In genomic region chr19:40554343-40554742, GRCm38 (mm10) we compare ENCODE assay signal across 24 mouse cellular contexts. TPM values are rescaled to one million over a fixed set of nuclear protein-coding genes. Genes with fewer than 3 reads are reported as not detected.
A peak's percentile ranks its signal among the peaks of the same experiment; 100 is the strongest.
DNase-seq lines count a peak whose midpoint lies in the region; ATAC-seq lines count a peak whose summit lies in the region.
"Had no signal": no experiment of that assay in that cellular context is flagged by ENCODE, and none has a peak within 500 bp of the region (broad histone marks: within the 10 kb centered on the region; RNA-seq: fewer than 3 reads in every experiment).

No protein-coding gene starts in this region.

- intact Hi-C loops in left cerebral cortex, postnatal 25 days (cut with DNase I), result no loop called here

- ATAC-seq in kidney, embryonic 14.5 days (ENCODE audit: low FRiP score, low TSS enrichment), result 0 out of 2 replicates have a peak, but pooled peaks have one; percentile 17
- no peak for ATAC-seq in kidney, embryonic 15.5 days (replicated peaks; ENCODE audit: low FRiP score)
- ATAC-seq in lung, embryonic 16.5 days (ENCODE audit: low read depth), result peak; percentile 60
- no peak for ATAC-seq in liver, embryonic 16.5 days (ENCODE audit: low read depth)
- ATAC-seq: forebrain, embryonic 14.5 days; midbrain, embryonic 13.5 days; Patski had no signal

- no peak overlapping the region for H3K4me2 ChIP-seq in kidney, embryonic 14.5 days (replicated peaks; ENCODE audit: low read depth, low read length)
- H3K4me2 ChIP-seq in kidney, embryonic 15.5 days, result no peak overlapping the region
- no peak overlapping the region for H3K4me2 ChIP-seq in lung, embryonic 16.5 days (ENCODE audit: low read depth, low read length)
- H3K4me2 ChIP-seq in liver, embryonic 16.5 days (ENCODE audit: low read depth, low read length), result no peak overlapping the region
- H3K4me2 ChIP-seq: embryonic facial prominence, embryonic 15.5 days; heart, embryonic 13.5 days; hindbrain, embryonic 14.5 days; midbrain, embryonic 13.5 days had no signal

- H3K9ac ChIP-seq in kidney, embryonic 14.5 days (ENCODE audit: low read depth, low read length), result no peak overlapping the region
- no peak overlapping the region for H3K9ac ChIP-seq in kidney, embryonic 15.5 days
- no peak overlapping the region for H3K9ac ChIP-seq in lung, embryonic 16.5 days (ENCODE audit: low read length)
- H3K9ac ChIP-seq in liver, embryonic 16.5 days (ENCODE audit: low read depth, low read length), result no peak overlapping the region
- H3K9ac ChIP-seq: embryonic facial prominence, embryonic 15.5 days; heart, embryonic 13.5 days; hindbrain, embryonic 14.5 days; midbrain, embryonic 13.5 days had no signal

- H3K27ac ChIP-seq in kidney, embryonic 14.5 days (ENCODE audit: low read depth, low read length), result no peak overlapping the region
- no peak overlapping the region for H3K27ac ChIP-seq in kidney, embryonic 15.5 days
- H3K27ac ChIP-seq in lung, embryonic 16.5 days (ENCODE audit: low read length), result peak overlapping the region; percentile 75
- H3K27ac ChIP-seq in liver, embryonic 16.5 days (ENCODE audit: low read length), result peak overlapping the region; percentile 38
- H3K27ac ChIP-seq: embryonic facial prominence, embryonic 10.5 days; embryonic facial prominence, embryonic 15.5 days; heart, embryonic 13.5 days; hindbrain, embryonic 14.5 days; macrophage; midbrain, embryonic 13.5 days had no signal

- DNase-seq in lung, postnatal 10 days, result no peak
- no peak for DNase-seq in left cerebral cortex, postnatal 25 days (ENCODE audit: low spot score in 2 of 2)
- no peak for DNase-seq in frontal cortex, postnatal 14 days (ENCODE audit: low spot score in 2 of 2)
- DNase-seq: adrenal gland, postnatal 10 days; cerebellum, adult 8-10 months; heart, postnatal 10 days; kidney, adult 8-10 months; kidney, postnatal 14 days; layer of hippocampus, adult 9-11 months; thymus, adult 2 months; thymus, postnatal 36 days had no signal

- no peak overlapping the region for H3K4me3 ChIP-seq in kidney, embryonic 14.5 days (ENCODE audit: low read length)
- no peak overlapping the region for H3K4me3 ChIP-seq in kidney, embryonic 15.5 days (replicated peaks)
- H3K4me3 ChIP-seq in lung, embryonic 16.5 days (ENCODE audit: low read length), result no peak overlapping the region
- H3K4me3 ChIP-seq in liver, embryonic 16.5 days (ENCODE audit: low read depth, low read length), result no peak overlapping the region
- H3K4me3 ChIP-seq: embryonic facial prominence, embryonic 10.5 days; embryonic facial prominence, embryonic 15.5 days; heart, embryonic 13.5 days; midbrain, embryonic 13.5 days had no signal

- no peaks in the 10 kb centered on the region for H3K27me3 ChIP-seq in kidney, embryonic 14.5 days (ENCODE audit: control insufficient read depth, insufficient read depth, low read length)
- H3K27me3 ChIP-seq in kidney, embryonic 15.5 days, result no peaks in the 10 kb centered on the region
- no peaks in the 10 kb centered on the region for H3K27me3 ChIP-seq in lung, embryonic 16.5 days (ENCODE audit: control insufficient read depth, insufficient read depth, low read depth, low read length)
- H3K27me3 ChIP-seq in liver, embryonic 16.5 days (ENCODE audit: control insufficient read depth, insufficient read depth, low read depth, low read length), result no peaks in the 10 kb centered on the region
- H3K27me3 ChIP-seq: embryonic facial prominence, embryonic 15.5 days; heart, embryonic 13.5 days; midbrain, embryonic 13.5 days; Patski had no signal

- 0 out of 2 replicates have a peak, but pooled peaks cover 1% of the 10 kb centered on the region for H3K4me1 ChIP-seq in kidney, embryonic 14.5 days (ENCODE audit: control insufficient read depth, insufficient read depth, low read length)
- H3K4me1 ChIP-seq in kidney, embryonic 15.5 days, result peaks cover 20% of the 10 kb centered on the region
- H3K4me1 ChIP-seq in lung, embryonic 16.5 days (replicated peaks; ENCODE audit: control insufficient read depth, insufficient read depth, low read length), result peaks cover 9% of the 10 kb centered on the region; the same call in 1 of the 2 replicates
- H3K4me1 ChIP-seq in liver, embryonic 16.5 days (ENCODE audit: control insufficient read depth, low read depth, low read length), result peaks cover 24% of the 10 kb centered on the region

- peaks cover 53% of the 10 kb centered on the region for H3K36me3 ChIP-seq in kidney, embryonic 14.5 days (ENCODE audit: control insufficient read depth, insufficient read depth, low read length)
- H3K36me3 ChIP-seq in kidney, embryonic 15.5 days, result peaks cover 71% of the 10 kb centered on the region
- H3K36me3 ChIP-seq in lung, embryonic 16.5 days (ENCODE audit: control insufficient read depth, insufficient read depth, low read length), result peaks cover 16% of the 10 kb centered on the region
- peaks cover 39% of the 10 kb centered on the region for H3K36me3 ChIP-seq in liver, embryonic 16.5 days (ENCODE audit: control insufficient read depth, insufficient read depth)

- 0 out of 2 replicates have a peak, but pooled peaks cover 3% of the 10 kb centered on the region for H3K9me3 ChIP-seq in kidney, embryonic 14.5 days (ENCODE audit: control insufficient read depth, low read length)
- no peaks in the 10 kb centered on the region for H3K9me3 ChIP-seq in kidney, embryonic 15.5 days (replicated peaks)
- no peaks in the 10 kb centered on the region for H3K9me3 ChIP-seq in lung, embryonic 16.5 days (ENCODE audit: control insufficient read depth, low read length)
- no peaks in the 10 kb centered on the region; the same call in 1 of the 2 replicates for H3K9me3 ChIP-seq in liver, embryonic 16.5 days (replicated peaks; ENCODE audit: control insufficient read depth, low read length)
- H3K9me3 ChIP-seq: embryonic facial prominence, embryonic 10.5 days; embryonic facial prominence, embryonic 15.5 days; midbrain, embryonic 13.5 days had no signal

- WGBS in kidney, embryonic 14.5 days, result 67% methylated on average over 11 of the region's 11 CpGs
- 66% methylated on average over 11 of the region's 11 CpGs for WGBS in kidney, embryonic 15.5 days
- 49% methylated on average over 11 of the region's 11 CpGs for WGBS in lung, embryonic 16.5 days
- WGBS in liver, embryonic 16.5 days (ENCODE audit: insufficient replicate concordance), result 85% methylated on average over 11 of the region's 11 CpGs

RNA-seq across cellular contexts. Expression of gene Aldh18a1, which starts 33.9 kb away (rescaled TPM):
- polyA plus RNA-seq in kidney, embryonic 14.5 days (2014; fragmentation: Nextera tagmentation; extraction: Ambion mirVana), result 29.3 and 51.6 TPM in 2 replicates
- polyA plus RNA-seq in kidney, embryonic 15.5 days (2015; fragmentation: Nextera tagmentation; extraction: Ambion mirVana), result 53.0 and 58.3 TPM in 2 replicates
- 40.7 and 50.6 TPM in 2 replicates for polyA plus RNA-seq in lung, embryonic 16.5 days (2015; fragmentation: Nextera tagmentation; extraction: Ambion mirVana)
- 28.6 and 28.8 TPM in 2 replicates for polyA plus RNA-seq in liver, embryonic 16.5 days (2015; fragmentation: Nextera tagmentation; extraction: Ambion mirVana)
- 10 to 100 TPM; 23.1 to 30.4 TPM for total RNA-seq in left cerebral cortex, postnatal 25 days (2021)

RNA-seq across cellular contexts. Expression of gene Sorbs1, which starts 40.8 kb away (rescaled TPM):
- polyA plus RNA-seq in kidney, embryonic 14.5 days (2014; fragmentation: Nextera tagmentation; extraction: Ambion mirVana), result 39.3 and 49.5 TPM in 2 replicates
- polyA plus RNA-seq in kidney, embryonic 15.5 days (2015; fragmentation: Nextera tagmentation; extraction: Ambion mirVana), result 53.4 and 59.2 TPM in 2 replicates
- polyA plus RNA-seq in lung, embryonic 16.5 days (2015; fragmentation: Nextera tagmentation; extraction: Ambion mirVana), result 45.9 and 51.5 TPM in 2 replicates
- 37.7 and 39.6 TPM in 2 replicates for polyA plus RNA-seq in liver, embryonic 16.5 days (2015; fragmentation: Nextera tagmentation; extraction: Ambion mirVana)
- total RNA-seq in left cerebral cortex, postnatal 25 days (2021), result 100 to 1,000 TPM; 124 to 140 TPM

RNA-seq across cellular contexts. Expression of gene Tctn3, which starts 57.7 kb away (rescaled TPM):
- 6.9 and 10.0 TPM in 2 replicates for polyA plus RNA-seq in kidney, embryonic 14.5 days (2014; fragmentation: Nextera tagmentation; extraction: Ambion mirVana)
- polyA plus RNA-seq in kidney, embryonic 15.5 days (2015; fragmentation: Nextera tagmentation; extraction: Ambion mirVana), result 11.4 and 12.3 TPM in 2 replicates
- polyA plus RNA-seq in lung, embryonic 16.5 days (2015; fragmentation: Nextera tagmentation; extraction: Ambion mirVana), result 11.8 and 12.7 TPM in 2 replicates
- 1.3 and 1.6 TPM in 2 replicates for polyA plus RNA-seq in liver, embryonic 16.5 days (2015; fragmentation: Nextera tagmentation; extraction: Ambion mirVana)
- 10 to 100 TPM; 22.4 to 24.5 TPM for total RNA-seq in left cerebral cortex, postnatal 25 days (2021)

RNA-seq across cellular contexts. Expression of gene Entpd1, which starts 57.8 kb away (rescaled TPM):
- polyA plus RNA-seq in kidney, embryonic 14.5 days (2014; fragmentation: Nextera tagmentation; extraction: Ambion mirVana), result 3.0 and 5.4 TPM in 2 replicates
- polyA plus RNA-seq in kidney, embryonic 15.5 days (2015; fragmentation: Nextera tagmentation; extraction: Ambion mirVana), result 5.3 and 6.5 TPM in 2 replicates
- polyA plus RNA-seq in lung, embryonic 16.5 days (2015; fragmentation: Nextera tagmentation; extraction: Ambion mirVana), result 16.8 and 18.6 TPM in 2 replicates
- polyA plus RNA-seq in liver, embryonic 16.5 days (2015; fragmentation: Nextera tagmentation; extraction: Ambion mirVana), result 4.7 and 5.9 TPM in 2 replicates
- total RNA-seq in left cerebral cortex, postnatal 25 days (2021), result 10 to 100 TPM; 18.9 to 22.6 TPM
- total RNA-seq: MEL had no signal

Comparison
In these comparisons a context has a peak if more than half of its experiments do, and no peak if none do; other contexts are left out.
1. ATAC-seq: peak in kidney, embryonic 14.5 days (single experiment) and lung, embryonic 16.5 days (single experiment); none in kidney, embryonic 15.5 days (single experiment) and liver, embryonic 16.5 days (single experiment).
2. H3K27ac ChIP-seq: peak in lung, embryonic 16.5 days (single experiment) and liver, embryonic 16.5 days (single experiment); none in kidney, embryonic 14.5 days (single experiment) and kidney, embryonic 15.5 days (single experiment).